Mouse (Mus musculus): ENCODE measurements around the gene Pex11b. TPM values are rescaled to one million over a fixed set of nuclear protein-coding genes. Genes with fewer than 3 reads are reported as not detected.

Pex11b gene
- polyA plus RNA-seq, 1 experiment from 2014 or later = 61.6 TPM

DNA sequence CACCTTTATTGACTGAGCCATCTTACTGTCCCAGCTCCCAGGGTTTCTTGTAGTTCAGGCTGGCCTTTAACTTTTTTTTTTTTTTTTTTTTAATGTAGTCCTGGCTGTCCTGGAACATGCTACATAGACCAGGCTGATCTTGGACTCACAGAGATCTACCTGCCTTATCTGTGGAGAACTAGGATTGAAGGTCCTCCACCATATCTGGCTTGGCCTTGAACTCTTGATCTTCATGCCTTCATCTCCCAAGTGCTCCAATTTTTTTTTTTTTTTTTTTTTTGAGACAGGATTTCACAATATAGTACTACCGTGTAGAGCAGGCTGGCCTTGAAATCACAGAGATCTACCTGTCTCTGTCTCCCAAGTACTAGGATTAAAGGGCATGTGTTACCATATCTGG lies 58.4 kb downstream of the Pex11b start:
- peaks cover 11% of the 10 kb centered on the region for H3K4me1 ChIP-seq (replicated peaks; ENCODE audit: control insufficient read depth, insufficient read depth, low read length)
- H3K9me3 ChIP-seq (ENCODE audit: control insufficient read depth, low read length) = no peaks in the 10 kb centered on the region
- no peaks in the 10 kb centered on the region for H3K36me3 ChIP-seq (ENCODE audit: control insufficient read depth, insufficient read depth)
- H3K4me3 ChIP-seq (replicated peaks; ENCODE audit: low read length) = no peak overlapping the region
- 79% methylated on average over 1 of the region's 1 CpGs for WGBS
- H3K4me2 ChIP-seq (ENCODE audit: low read length) = no peak overlapping the region
- H3K9ac ChIP-seq (replicated peaks; ENCODE audit: low read depth, low read length) = no peak overlapping the region
- H3K27me3 ChIP-seq (replicated peaks; ENCODE audit: control insufficient read depth, insufficient read depth, low read length) = 0 out of 2 replicates have a peak, but pooled peaks cover 2% of the 10 kb centered on the region
- ATAC-seq = no peak
- no peak overlapping the region for H3K27ac ChIP-seq (ENCODE audit: low read length)

Other genes starting within 250 kb of the Pex11b start
- gene BC107364, start 183.1 kb upstream of the Pex11b start, polyA plus RNA-seq (2015; fragmentation: Nextera tagmentation; extraction: Ambion mirVana) = not detected in 2 replicates
- gene Hfe2, start 110.2 kb upstream of the Pex11b start, polyA plus RNA-seq (2015; fragmentation: Nextera tagmentation; extraction: Ambion mirVana) = 0.66 and 1.1 TPM in 2 replicates
- 63.4 and 75.9 TPM in 2 replicates for gene Txnip, start 77.4 kb upstream of the Pex11b start, polyA plus RNA-seq (2015; fragmentation: Nextera tagmentation; extraction: Ambion mirVana)
- 1.6 and 1.8 TPM in 2 replicates for gene Gm16253, start 58.4 kb upstream of the Pex11b start, polyA plus RNA-seq (2015; fragmentation: Nextera tagmentation; extraction: Ambion mirVana)
- gene Polr3gl, start 41.2 kb upstream of the Pex11b start, polyA plus RNA-seq (2015; fragmentation: Nextera tagmentation; extraction: Ambion mirVana) = 38.7 and 43.1 TPM in 2 replicates
- gene Ankrd34a, start 38.7 kb upstream of the Pex11b start, polyA plus RNA-seq (2015; fragmentation: Nextera tagmentation; extraction: Ambion mirVana) = 16.2 and 21.9 TPM in 2 replicates
- gene Lix1l, start 34.2 kb upstream of the Pex11b start, polyA plus RNA-seq (2015; fragmentation: Nextera tagmentation; extraction: Ambion mirVana) = 6.3 and 7.5 TPM in 2 replicates
- gene Rbm8a, start 5.4 kb upstream of the Pex11b start, polyA plus RNA-seq (2015; fragmentation: Nextera tagmentation; extraction: Ambion mirVana) = 123 and 132 TPM in 2 replicates
- gene Gm42957, start 98 bp downstream of the Pex11b start, polyA plus RNA-seq (2015; fragmentation: Nextera tagmentation; extraction: Ambion mirVana) = 0.10 and 0.13 TPM in 2 replicates
- 0.75 and 1.3 TPM in 2 replicates for gene Itga10, start 10.2 kb downstream of the Pex11b start, polyA plus RNA-seq (2015; fragmentation: Nextera tagmentation; extraction: Ambion mirVana)
- gene Ankrd35, start 34.8 kb downstream of the Pex11b start, polyA plus RNA-seq (2015; fragmentation: Nextera tagmentation; extraction: Ambion mirVana) = 1.2 and 3.5 TPM in 2 replicates
- 24.3 and 32.6 TPM in 2 replicates for gene Pias3, start 61.0 kb downstream of the Pex11b start, polyA plus RNA-seq (2015; fragmentation: Nextera tagmentation; extraction: Ambion mirVana)
- 4.8 and 6.2 TPM in 2 replicates for gene Nudt17, start 73.2 kb downstream of the Pex11b start, polyA plus RNA-seq (2015; fragmentation: Nextera tagmentation; extraction: Ambion mirVana)
- gene Polr3c, start 92.3 kb downstream of the Pex11b start, polyA plus RNA-seq (2015; fragmentation: Nextera tagmentation; extraction: Ambion mirVana) = 32.2 and 33.9 TPM in 2 replicates
- 59.8 and 65.1 TPM in 2 replicates for gene Rnf115, start 92.3 kb downstream of the Pex11b start, polyA plus RNA-seq (2015; fragmentation: Nextera tagmentation; extraction: Ambion mirVana)
- gene Pdzk1, start 193.9 kb downstream of the Pex11b start, polyA plus RNA-seq (2015; fragmentation: Nextera tagmentation; extraction: Ambion mirVana) = 0.11 and 0.20 TPM in 2 replicates
- gene Cd160, start 194.0 kb downstream of the Pex11b start, polyA plus RNA-seq (2015; fragmentation: Nextera tagmentation; extraction: Ambion mirVana) = 0.08 and 0.22 TPM in 2 replicates

All from forebrain, embryonic 16.5 days (tissue).